Mouse (Mus musculus): ENCODE measurements around the gene Ctdnep1. TPM values are rescaled to one million over a fixed set of nuclear protein-coding genes. Genes with fewer than 3 reads are reported as not detected.
"Not testable (repeated sequence)": the region's sequence is repeated elsewhere in the genome, so short reads cannot be mapped to it uniquely, and the experiment has no call there.

Gene Ctdnep1
- polyA plus RNA-seq, 1 experiment from 2014 or later = 20.3 TPM

- H3K27ac ChIP-seq (ENCODE audit: low read depth, low read length) = no peak overlapping the region
- WGBS (ENCODE audit: insufficient replicate concordance) = 64% methylated on average over 5 of the region's 5 CpGs
- H3K4me2 ChIP-seq = peak overlapping the region; percentile 93; the same call in 1 of the 2 replicates
- no peak overlapping the region for H3K9ac ChIP-seq (ENCODE audit: low read depth, low read length)
- H3K9me3 ChIP-seq (replicated peaks; ENCODE audit: control insufficient read depth, low read length) = no peaks in the 10 kb centered on the region
- H3K4me1 ChIP-seq (ENCODE audit: control insufficient read depth, insufficient read depth, low read length) = peaks cover 23% of the 10 kb centered on the region
- H3K36me3 ChIP-seq (ENCODE audit: control insufficient read depth, insufficient read depth, low read length) = peaks cover 35% of the 10 kb centered on the region
- no peaks in the 10 kb centered on the region for H3K27me3 ChIP-seq (ENCODE audit: control insufficient read depth, insufficient read depth, low read length)
- no peak for ATAC-seq (replicated peaks; ENCODE audit: insufficient number of reproducible peaks, low FRiP score, low TSS enrichment)
- H3K4me3 ChIP-seq (ENCODE audit: low read depth, low read length) = no peak overlapping the region
Observed at GRCm38 (mm10) chr11:70014051-70014450, 33.1 kb downstream of the Ctdnep1 start.

- Histone ChIP-seq H3K27me3 (ENCODE audit: control insufficient read depth, insufficient read depth, low read length) (no peaks in the 10 kb centered on the region), H3K4me2 (peak within 1 kb of the TSS; percentile 93), H3K9ac (ENCODE audit: low read depth, low read length) (peak within 1 kb of the TSS; percentile 85), H3K36me3 (ENCODE audit: control insufficient read depth, insufficient read depth, low read length) (peaks cover 31% of the 10 kb centered on the region), H3K27ac (ENCODE audit: low read depth, low read length) (peak within 1 kb of the TSS; percentile 46), H3K4me3 (ENCODE audit: low read depth, low read length) (peak within 1 kb of the TSS; percentile 63), H3K4me1 (ENCODE audit: control insufficient read depth, insufficient read depth, low read length) (peaks cover 30% of the 10 kb centered on the region), H3K9me3 (replicated peaks; ENCODE audit: control insufficient read depth, low read length) (no peaks in the 10 kb centered on the region)
- under 1% methylated on average over 35 of the region's 35 CpGs for WGBS (ENCODE audit: insufficient replicate concordance)
- peak; percentile 81 for ATAC-seq (replicated peaks; ENCODE audit: insufficient number of reproducible peaks, low FRiP score, low TSS enrichment)
Observed at GRCm38 (mm10) chr11:70014880-70015558, 34.1 kb downstream of the Ctdnep1 start, which contains the start of gene Acadvl. Acadvl (minus strand) TSS chr11:70015411.

- Histone ChIP-seq H3K4me2 (peak overlapping the region; percentile 93), H3K4me1 (ENCODE audit: control insufficient read depth, insufficient read depth, low read length) (peaks cover 34% of the 10 kb centered on the region), H3K9ac (ENCODE audit: low read depth, low read length) (no peak overlapping the region), H3K4me3 (ENCODE audit: low read depth, low read length) (peak overlapping the region; percentile 63), H3K27me3 (ENCODE audit: control insufficient read depth, insufficient read depth, low read length) (no peaks in the 10 kb centered on the region), H3K36me3 (ENCODE audit: control insufficient read depth, insufficient read depth, low read length) (peaks cover 26% of the 10 kb centered on the region), H3K27ac (ENCODE audit: low read depth, low read length) (no peak overlapping the region), H3K9me3 (replicated peaks; ENCODE audit: control insufficient read depth, low read length) (no peaks in the 10 kb centered on the region)
- no peak for ATAC-seq (replicated peaks; ENCODE audit: insufficient number of reproducible peaks, low FRiP score, low TSS enrichment)
- whole genome bisulfite sequencing (ENCODE audit: insufficient replicate concordance) = 64% methylated on average over 6 of the region's 6 CpGs
Observed at GRCm38 (mm10) chr11:70015677-70016076, 34.7 kb downstream of the Ctdnep1 start.

- not testable (repeated sequence) for H3K27me3 ChIP-seq (ENCODE audit: control insufficient read depth, insufficient read depth, low read length); H3K4me3 ChIP-seq (ENCODE audit: low read depth, low read length); ATAC-seq (replicated peaks; ENCODE audit: insufficient number of reproducible peaks, low FRiP score, low TSS enrichment); H3K9me3 ChIP-seq (replicated peaks; ENCODE audit: control insufficient read depth, low read length); H3K4me2 ChIP-seq; H3K27ac ChIP-seq (ENCODE audit: low read depth, low read length); H3K9ac ChIP-seq (ENCODE audit: low read depth, low read length)
- 87% methylated on average over 2 of the region's 2 CpGs for WGBS (ENCODE audit: insufficient replicate concordance)
- Histone ChIP-seq H3K36me3 (ENCODE audit: control insufficient read depth, insufficient read depth, low read length) (peaks cover 22% of the 10 kb centered on the region), H3K4me1 (ENCODE audit: control insufficient read depth, insufficient read depth, low read length) (peaks cover 34% of the 10 kb centered on the region)
Observed at GRCm38 (mm10) chr11:70016177-70016576, 35.2 kb downstream of the Ctdnep1 start.

GRCm38 (mm10) chr11:70016669-70017068, 35.7 kb downstream of the Ctdnep1 start, which contains the start of gene Dlg4:
Dlg4 (plus strand) TSS chr11:70016942.
- peaks cover 34% of the 10 kb centered on the region for H3K4me1 ChIP-seq (ENCODE audit: control insufficient read depth, insufficient read depth, low read length)
- H3K4me3 ChIP-seq (ENCODE audit: low read depth, low read length) = peak within 1 kb of the TSS; percentile 61; the same call in 1 of the 2 replicates
- no peaks in the 10 kb centered on the region for H3K27me3 ChIP-seq (ENCODE audit: control insufficient read depth, insufficient read depth, low read length)
- peaks cover 17% of the 10 kb centered on the region for H3K36me3 ChIP-seq (ENCODE audit: control insufficient read depth, insufficient read depth, low read length)
- H3K9me3 ChIP-seq (replicated peaks; ENCODE audit: control insufficient read depth, low read length) = no peaks in the 10 kb centered on the region
- peak within 1 kb of the TSS; percentile 85 for H3K4me2 ChIP-seq
- H3K27ac ChIP-seq (ENCODE audit: low read depth, low read length) = peak within 1 kb of the TSS; percentile 1; the same call in 1 of the 2 replicates
- no peak for ATAC-seq (replicated peaks; ENCODE audit: insufficient number of reproducible peaks, low FRiP score, low TSS enrichment)
- 0 out of 2 replicates have a peak within 1 kb of the TSS, but pooled peaks have one; percentile 81 for H3K9ac ChIP-seq (ENCODE audit: low read depth, low read length)
- WGBS (ENCODE audit: insufficient replicate concordance) = 68% methylated on average over 3 of the region's 3 CpGs

GRCm38 (mm10) chr11:70017199-70017767, 36.3 kb downstream of the Ctdnep1 start:
- Histone ChIP-seq H3K4me2 (peak overlapping the region; percentile 85), H3K4me1 (ENCODE audit: control insufficient read depth, insufficient read depth, low read length) (peaks cover 34% of the 10 kb centered on the region), H3K27ac (ENCODE audit: low read depth, low read length) (peak overlapping the region; percentile 1; the same call in 1 of the 2 replicates), H3K27me3 (ENCODE audit: control insufficient read depth, insufficient read depth, low read length) (no peaks in the 10 kb centered on the region), H3K9me3 (replicated peaks; ENCODE audit: control insufficient read depth, low read length) (no peaks in the 10 kb centered on the region), H3K36me3 (ENCODE audit: control insufficient read depth, insufficient read depth, low read length) (peaks cover 11% of the 10 kb centered on the region), H3K9ac (ENCODE audit: low read depth, low read length) (no peak overlapping the region), H3K4me3 (ENCODE audit: low read depth, low read length) (no peak overlapping the region)
- no peak for ATAC-seq (replicated peaks; ENCODE audit: insufficient number of reproducible peaks, low FRiP score, low TSS enrichment)
- WGBS (ENCODE audit: insufficient replicate concordance) = 46% methylated on average over 7 of the region's 7 CpGs

- Histone ChIP-seq H3K4me1 (ENCODE audit: control insufficient read depth, insufficient read depth, low read length) (peaks cover 38% of the 10 kb centered on the region), H3K9me3 (replicated peaks; ENCODE audit: control insufficient read depth, low read length) (no peaks in the 10 kb centered on the region), H3K9ac (ENCODE audit: low read depth, low read length) (peak overlapping the region; percentile 81), H3K36me3 (ENCODE audit: control insufficient read depth, insufficient read depth, low read length) (peaks cover 1% of the 10 kb centered on the region; the same call in 1 of the 2 replicates), H3K27ac (ENCODE audit: low read depth, low read length) (peak overlapping the region; percentile 74; the same call in 1 of the 2 replicates), H3K27me3 (ENCODE audit: control insufficient read depth, insufficient read depth, low read length) (no peaks in the 10 kb centered on the region), H3K4me2 (peak overlapping the region; percentile 85), H3K4me3 (ENCODE audit: low read depth, low read length) (peak overlapping the region; percentile 61)
- no peak for ATAC-seq (replicated peaks; ENCODE audit: insufficient number of reproducible peaks, low FRiP score, low TSS enrichment)
- WGBS (ENCODE audit: insufficient replicate concordance) = 2% methylated on average over 25 of the region's 25 CpGs
Observed at GRCm38 (mm10) chr11:70018131-70018990, 37.4 kb downstream of the Ctdnep1 start.

- Histone ChIP-seq H3K9ac (ENCODE audit: low read depth, low read length) (0 out of 2 replicates have a peak overlapping the region, but pooled peaks have one; percentile 12), H3K4me2 (peak overlapping the region; percentile 85), H3K9me3 (replicated peaks; ENCODE audit: control insufficient read depth, low read length) (no peaks in the 10 kb centered on the region), H3K4me1 (ENCODE audit: control insufficient read depth, insufficient read depth, low read length) (peaks cover 32% of the 10 kb centered on the region), H3K36me3 (ENCODE audit: control insufficient read depth, insufficient read depth, low read length) (no peaks in the 10 kb centered on the region), H3K27me3 (ENCODE audit: control insufficient read depth, insufficient read depth, low read length) (no peaks in the 10 kb centered on the region), H3K27ac (ENCODE audit: low read depth, low read length) (peak overlapping the region; percentile 30), H3K4me3 (ENCODE audit: low read depth, low read length) (peak overlapping the region; percentile 61)
- ATAC-seq (replicated peaks; ENCODE audit: insufficient number of reproducible peaks, low FRiP score, low TSS enrichment) = no peak
- WGBS (ENCODE audit: insufficient replicate concordance) = 12% methylated on average over 2 of the region's 2 CpGs
Observed at GRCm38 (mm10) chr11:70019495-70020021, 38.6 kb downstream of the Ctdnep1 start.
